Mouse (Mus musculus) embryonic facial prominence, embryonic 10.5 days (tissue): ENCODE measurements around the gene Gm17364. TPM values are rescaled to one million over a fixed set of nuclear protein-coding genes. Genes with fewer than 3 reads are reported as not detected.
A peak's percentile ranks its signal among the peaks of the same experiment; 100 is the strongest.
"Not testable (repeated sequence)": the region's sequence is repeated elsewhere in the genome, so short reads cannot be mapped to it uniquely, and the experiment has no call there.

ENCODE experiments used
- DNase-seq: peaks from one replicate; pipeline ENCODE4 v3.0.0-alpha.2; 2017; ENCODE audit warnings: low spot score
- H3K27ac ChIP-seq: fragments of 300-500 bp; sonication (generic); replicated peaks from 2 replicates; pipeline ENCODE4 v1.5.1; 2016; ENCODE audit warnings: mild to moderate bottlenecking
- H3K27me3 ChIP-seq: fragments of 300-500 bp; sonication (generic); replicated peaks from 2 replicates; pipeline ENCODE4 v1.6.1; 2016; ENCODE audit warnings: low read depth, mild to moderate bottlenecking; ENCODE audit not compliant: poor library complexity, severe bottlenecking
- H3K36me3 ChIP-seq: fragments of 300-500 bp; sonication (generic); replicated peaks from 2 replicates; pipeline ENCODE4 v1.6.1; 2016; ENCODE audit warnings: mild to moderate bottlenecking, moderate library complexity
- H3K4me1 ChIP-seq: fragments of 300-500 bp; sonication (generic); 2 replicates; pipeline ENCODE4 v1.6.1; 2016
- H3K4me3 ChIP-seq: fragments of 300-500 bp; sonication (generic); 2 replicates; pipeline ENCODE4 v1.5.1; 2016; ENCODE audit warnings: mild to moderate bottlenecking, moderate library complexity
- H3K9me3 ChIP-seq: fragments of 300-500 bp; sonication (generic); 2 replicates; pipeline ENCODE4 v1.6.1; 2016; ENCODE audit warnings: mild to moderate bottlenecking
- WGBS: fragments of 180-500 bp; shearing (Covaris S2); methylation state at CpG from one replicate; pipeline ENCODE4 v1.1.7; 2016; 5-methylcytosine and 5-hydroxymethylcytosine counted together
- polyA plus RNA-seq: library from polyadenylated mRNA; unstranded; fragments of >200 nt; fragmentation: Nextera tagmentation; extraction: Ambion mirVana; gene quantifications from 2 replicates; pipeline ENCODE4 v1.2.1, GENCODE M21; 2016

The Gm17364 gene
- polyA plus RNA-seq, 1 experiment from 2014 or later = not detected

GRCm38 (mm10) chr13:41283256-41283655 is 9.5 kb upstream of the Gm17364 start:
- DNase-seq = peak; percentile 67
- H3K27me3 ChIP-seq = no peaks in the 10 kb centered on the region

DNA sequence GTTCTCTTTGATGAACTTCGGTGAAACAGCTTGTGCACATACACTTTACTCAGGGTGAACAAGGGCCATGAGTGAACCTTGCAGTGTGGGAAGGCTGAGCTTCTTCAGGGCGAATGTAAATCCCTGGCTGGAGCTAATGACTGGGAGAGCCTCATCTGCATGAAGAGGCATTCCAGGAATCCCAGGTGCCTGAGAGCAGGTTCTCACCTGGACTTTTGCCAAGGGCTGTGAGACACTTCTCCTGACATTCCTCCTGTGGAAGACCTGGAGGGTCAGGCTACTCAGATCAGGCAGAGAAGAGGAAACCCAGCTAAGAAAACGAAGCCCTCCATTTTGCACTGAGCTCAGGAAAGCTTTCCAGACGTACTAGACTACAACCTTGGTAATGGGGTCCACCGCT is 6.9 kb upstream of the Gm17364 start:
- Histone ChIP-seq H3K27ac (no peak overlapping the region), H3K36me3 (no peaks in the 10 kb centered on the region), H3K4me3 (no peak overlapping the region), H3K27me3 (no peaks in the 10 kb centered on the region), H3K4me1 (0 out of 2 replicates have a peak, but pooled peaks cover 6% of the 10 kb centered on the region), H3K9me3 (no peaks in the 10 kb centered on the region)
- 70% methylated on average over 5 of the region's 5 CpGs for WGBS
- DNase-seq = no peak

More at GRCm38 (mm10) chr13:41283256-41283655, 9.5 kb upstream of the Gm17364 start:
- no peak overlapping the region for H3K4me3 ChIP-seq
- no peak overlapping the region for H3K27ac ChIP-seq
- 0 out of 2 replicates have a peak, but pooled peaks cover 6% of the 10 kb centered on the region for H3K4me1 ChIP-seq
- WGBS = 33% methylated on average over 5 of the region's 5 CpGs
- no peaks in the 10 kb centered on the region for H3K9me3 ChIP-seq
- no peaks in the 10 kb centered on the region for H3K36me3 ChIP-seq

- H3K9me3 ChIP-seq = no peaks in the 10 kb centered on the region
- DNase-seq = no peak
- no peak overlapping the region for H3K4me3 ChIP-seq
- H3K36me3 ChIP-seq = 0 out of 2 replicates have a peak, but pooled peaks cover 2% of the 10 kb centered on the region
- H3K4me1 ChIP-seq = peaks cover 6% of the 10 kb centered on the region
- no peaks in the 10 kb centered on the region for H3K27me3 ChIP-seq
- WGBS = 44% methylated on average over 7 of the region's 7 CpGs
- H3K27ac ChIP-seq = no peak overlapping the region
Measured at GRCm38 (mm10) chr13:41267827-41268408, 5.9 kb downstream of the Gm17364 start.

DNA sequence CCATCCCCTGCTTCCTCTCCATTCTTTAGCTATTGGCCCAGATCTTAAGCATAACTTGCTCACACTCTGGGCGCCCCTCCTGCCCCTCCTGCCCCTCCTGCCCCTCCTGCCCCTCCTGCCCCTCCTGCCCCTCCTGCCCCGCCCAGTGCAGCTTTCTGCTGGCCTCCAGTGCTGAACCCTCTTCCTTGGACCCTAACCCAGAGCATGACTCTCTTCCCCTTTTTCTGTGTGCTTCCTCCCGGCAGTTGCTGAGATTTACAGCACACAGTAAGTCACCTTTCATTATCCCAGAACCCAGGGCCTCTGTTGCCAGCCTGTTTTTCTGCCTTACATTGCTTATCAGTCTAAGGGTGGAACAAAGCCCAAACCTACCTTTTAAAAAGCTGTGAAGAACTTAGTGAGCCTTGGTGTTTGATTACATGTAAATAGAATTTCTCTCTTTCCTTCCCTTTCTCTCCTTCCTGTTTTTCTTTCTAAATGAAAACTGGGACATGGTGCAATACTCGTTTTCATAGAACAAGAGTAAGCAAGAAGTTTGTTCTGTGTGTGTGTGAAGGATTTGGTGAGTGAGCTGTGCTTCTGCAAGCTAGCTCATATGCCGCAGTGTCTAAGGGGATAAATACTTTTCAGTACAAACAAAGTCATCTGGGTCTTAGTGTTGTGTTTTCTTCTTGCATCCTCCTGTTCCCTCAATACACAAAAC is 10.3 kb downstream of the Gm17364 start:
- Histone ChIP-seq H3K4me1 (peaks cover 6% of the 10 kb centered on the region), H3K27ac (no peak overlapping the region), H3K27me3 (no peaks in the 10 kb centered on the region), H3K4me3 (no peak overlapping the region), H3K9me3 (no peaks in the 10 kb centered on the region), H3K36me3 (no peaks in the 10 kb centered on the region)
- 86% methylated on average over 5 of the region's 5 CpGs for WGBS
- no peak for DNase-seq

DNA sequence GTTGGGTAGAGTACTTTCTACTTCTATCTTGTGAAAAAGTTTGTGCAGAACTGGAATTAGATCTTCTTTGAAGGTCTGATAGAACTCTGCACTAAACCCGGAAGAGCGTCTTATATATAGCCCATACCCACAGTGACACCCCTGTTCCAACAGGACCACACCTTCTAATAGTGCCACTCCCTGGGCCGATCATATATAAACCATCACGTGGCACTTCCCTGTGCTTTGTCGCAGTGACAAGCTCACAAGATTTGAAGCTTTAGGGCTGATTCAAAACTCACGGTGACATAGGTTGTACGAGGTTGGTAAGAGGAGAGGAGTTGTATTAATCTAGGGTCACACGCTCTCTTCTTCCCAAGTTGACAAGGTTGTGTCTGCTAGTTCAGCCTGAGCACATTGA is 12.2 kb downstream of the Gm17364 start:
- H3K27ac ChIP-seq, H3K36me3 ChIP-seq, DNase-seq, H3K9me3 ChIP-seq, H3K4me1 ChIP-seq, H3K4me3 ChIP-seq, H3K27me3 ChIP-seq: not testable (repeated sequence)
- 94% methylated on average over 8 of the region's 8 CpGs for WGBS

DNA sequence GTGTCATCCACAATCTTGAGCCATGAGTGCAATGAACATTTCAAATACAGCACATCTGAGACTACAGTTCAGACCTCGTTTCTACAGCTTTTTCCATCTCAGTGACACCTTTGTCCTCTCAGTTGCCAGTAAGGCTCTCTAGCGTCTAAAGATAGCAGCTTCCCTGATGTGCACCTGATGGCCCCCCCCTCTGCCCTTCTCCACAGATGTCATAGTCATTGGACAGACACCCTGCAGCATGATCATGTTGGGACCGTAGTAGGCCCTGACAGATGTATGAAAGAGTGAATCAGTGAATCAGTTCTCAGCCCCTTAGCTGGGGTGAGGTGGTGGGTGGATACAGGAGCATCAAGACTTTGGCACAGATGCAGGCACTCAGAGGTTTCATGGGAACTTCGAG is 15.9 kb downstream of the Gm17364 start:
- no peaks in the 10 kb centered on the region for H3K9me3 ChIP-seq
- no peaks in the 10 kb centered on the region for H3K27me3 ChIP-seq
- no peak overlapping the region for H3K4me3 ChIP-seq
- no peaks in the 10 kb centered on the region for H3K36me3 ChIP-seq
- no peak for DNase-seq
- no peak overlapping the region for H3K27ac ChIP-seq
- H3K4me1 ChIP-seq = no peaks in the 10 kb centered on the region
- WGBS = 88% methylated on average over 4 of the region's 4 CpGs

DNA sequence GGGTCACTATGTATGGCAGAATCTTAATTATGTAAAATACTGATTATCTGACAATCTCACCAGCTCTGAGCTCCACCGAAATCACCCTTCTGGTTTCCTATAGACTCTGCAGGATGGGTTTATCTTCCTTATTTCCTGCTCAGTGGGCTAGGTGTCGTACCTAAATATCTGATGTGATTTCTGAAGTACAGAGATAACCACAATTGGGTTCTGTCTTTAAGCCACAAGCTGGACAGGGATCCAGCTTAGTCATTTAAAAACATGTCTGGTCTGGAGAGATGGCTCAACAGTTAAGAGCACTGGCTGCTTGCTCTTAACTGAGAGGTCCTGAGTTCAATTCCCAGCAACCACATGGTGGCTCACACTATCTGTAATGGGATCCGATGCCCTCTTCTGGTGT is 16.8 kb downstream of the Gm17364 start:
- DNase-seq = no peak
- 91% methylated on average over 3 of the region's 3 CpGs for WGBS
- Histone ChIP-seq H3K36me3 (no peaks in the 10 kb centered on the region), H3K4me1 (peaks cover 4% of the 10 kb centered on the region), H3K27me3 (no peaks in the 10 kb centered on the region), H3K9me3 (no peaks in the 10 kb centered on the region), H3K4me3 (no peak overlapping the region), H3K27ac (no peak overlapping the region)

GRCm38 (mm10) chr13:41256126-41256525 is 17.7 kb downstream of the Gm17364 start:
- Histone ChIP-seq H3K36me3 (no peaks in the 10 kb centered on the region), H3K9me3 (no peaks in the 10 kb centered on the region)

GRCm38 (mm10) chr13:41252736-41253135 is 21.0 kb downstream of the Gm17364 start:
- H3K4me3 ChIP-seq = no peak overlapping the region
- peaks cover 21% of the 10 kb centered on the region for H3K4me1 ChIP-seq
- no peaks in the 10 kb centered on the region for H3K36me3 ChIP-seq
- 94% methylated on average over 7 of the region's 7 CpGs for WGBS
- no peaks in the 10 kb centered on the region for H3K27me3 ChIP-seq
- no peak overlapping the region for H3K27ac ChIP-seq
- no peak for DNase-seq
- H3K9me3 ChIP-seq = no peaks in the 10 kb centered on the region

More at GRCm38 (mm10) chr13:41256126-41256525, 17.7 kb downstream of the Gm17364 start:
- no peak for DNase-seq
- no peaks in the 10 kb centered on the region for H3K27me3 ChIP-seq
- H3K4me3 ChIP-seq = no peak overlapping the region
- 90% methylated on average over 5 of the region's 5 CpGs for WGBS
- H3K4me1 ChIP-seq = peaks cover 10% of the 10 kb centered on the region
- no peak overlapping the region for H3K27ac ChIP-seq

DNA sequence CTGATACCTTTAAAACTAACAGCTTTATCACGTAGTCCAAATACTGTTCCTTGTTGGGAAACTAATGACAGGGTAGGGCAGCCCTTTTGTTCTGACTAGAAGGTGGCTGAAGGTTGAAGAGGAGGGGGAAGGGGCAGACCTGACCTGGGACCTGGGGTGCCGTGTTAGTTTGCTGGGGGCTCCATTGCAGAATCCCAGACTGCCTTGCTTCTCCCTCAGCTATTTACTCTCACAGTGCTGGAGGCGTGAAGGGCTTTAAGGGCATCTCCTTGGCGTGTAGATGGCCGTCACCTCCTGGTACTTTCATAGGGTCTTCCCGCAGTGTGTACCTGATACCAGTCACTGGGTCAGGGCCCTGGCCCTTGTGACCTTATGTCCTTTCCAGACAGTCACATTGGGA is 21.6 kb downstream of the Gm17364 start:
- peaks cover 21% of the 10 kb centered on the region for H3K4me1 ChIP-seq
- no peak overlapping the region for H3K4me3 ChIP-seq
- no peaks in the 10 kb centered on the region for H3K36me3 ChIP-seq
- no peak for DNase-seq
- 74% methylated on average over 6 of the region's 6 CpGs for WGBS
- H3K9me3 ChIP-seq = no peaks in the 10 kb centered on the region
- no peaks in the 10 kb centered on the region for H3K27me3 ChIP-seq
- H3K27ac ChIP-seq = no peak overlapping the region

- DNase-seq = no peak
Measured at GRCm38 (mm10) chr13:41251667-41252066, 22.1 kb downstream of the Gm17364 start.

DNA sequence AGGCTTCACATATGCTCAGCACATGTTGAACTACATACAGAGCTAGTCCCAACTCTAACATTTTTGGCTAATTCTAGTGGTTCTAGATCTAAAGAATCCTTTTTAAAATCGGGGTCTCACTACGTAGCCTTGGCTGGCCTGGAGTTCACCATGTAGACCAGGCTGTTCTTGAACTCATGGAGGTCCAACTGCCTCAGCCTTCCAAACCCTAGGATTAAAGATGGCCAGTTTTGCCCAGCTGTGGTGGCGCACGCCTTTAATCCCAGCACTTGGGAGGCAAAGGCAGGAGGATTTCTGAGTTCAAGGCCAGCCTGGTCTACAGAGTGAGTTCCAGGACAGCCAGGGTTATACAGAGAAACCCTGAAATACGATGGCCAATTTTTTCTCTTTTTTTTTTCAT is 22.5 kb downstream of the Gm17364 start:
- not testable (repeated sequence) for H3K27ac ChIP-seq, H3K9me3 ChIP-seq, H3K27me3 ChIP-seq, DNase-seq, H3K36me3 ChIP-seq
- H3K4me3 ChIP-seq = peak overlapping the region; percentile 72; the same call in 1 of the 2 replicates
- 90% methylated on average over 5 of the region's 5 CpGs for WGBS
- H3K4me1 ChIP-seq = peaks cover 21% of the 10 kb centered on the region

More at GRCm38 (mm10) chr13:41251667-41252066, 22.1 kb downstream of the Gm17364 start:
- no peak overlapping the region for H3K27ac ChIP-seq
- H3K4me3 ChIP-seq = no peak overlapping the region
- H3K4me1 ChIP-seq = peaks cover 21% of the 10 kb centered on the region
- H3K9me3 ChIP-seq = no peaks in the 10 kb centered on the region
- WGBS = 77% methylated on average over 5 of the region's 5 CpGs
- H3K27me3 ChIP-seq = no peaks in the 10 kb centered on the region
- H3K36me3 ChIP-seq = no peaks in the 10 kb centered on the region

- WGBS = 2% methylated on average over 27 of the region's 27 CpGs
- peak overlapping the region; percentile 72 for H3K4me3 ChIP-seq
- H3K9me3 ChIP-seq = no peaks in the 10 kb centered on the region
- H3K4me1 ChIP-seq = peaks cover 21% of the 10 kb centered on the region
- DNase-seq = no peak
- H3K27ac ChIP-seq = peak overlapping the region; percentile 93
- no peaks in the 10 kb centered on the region for H3K27me3 ChIP-seq
- no peaks in the 10 kb centered on the region for H3K36me3 ChIP-seq
Measured at GRCm38 (mm10) chr13:41250318-41250981, 23.3 kb downstream of the Gm17364 start.
